Mouse (Mus musculus): ENCODE measurements around the gene Crym. TPM values are rescaled to one million over a fixed set of nuclear protein-coding genes. Genes with fewer than 3 reads are reported as not detected.
A peak's percentile ranks its signal among the peaks of the same experiment; 100 is the strongest.

The Crym gene
- polyA plus RNA-seq, 1 experiment from 2014 or later, result 10.7 TPM

DNA sequence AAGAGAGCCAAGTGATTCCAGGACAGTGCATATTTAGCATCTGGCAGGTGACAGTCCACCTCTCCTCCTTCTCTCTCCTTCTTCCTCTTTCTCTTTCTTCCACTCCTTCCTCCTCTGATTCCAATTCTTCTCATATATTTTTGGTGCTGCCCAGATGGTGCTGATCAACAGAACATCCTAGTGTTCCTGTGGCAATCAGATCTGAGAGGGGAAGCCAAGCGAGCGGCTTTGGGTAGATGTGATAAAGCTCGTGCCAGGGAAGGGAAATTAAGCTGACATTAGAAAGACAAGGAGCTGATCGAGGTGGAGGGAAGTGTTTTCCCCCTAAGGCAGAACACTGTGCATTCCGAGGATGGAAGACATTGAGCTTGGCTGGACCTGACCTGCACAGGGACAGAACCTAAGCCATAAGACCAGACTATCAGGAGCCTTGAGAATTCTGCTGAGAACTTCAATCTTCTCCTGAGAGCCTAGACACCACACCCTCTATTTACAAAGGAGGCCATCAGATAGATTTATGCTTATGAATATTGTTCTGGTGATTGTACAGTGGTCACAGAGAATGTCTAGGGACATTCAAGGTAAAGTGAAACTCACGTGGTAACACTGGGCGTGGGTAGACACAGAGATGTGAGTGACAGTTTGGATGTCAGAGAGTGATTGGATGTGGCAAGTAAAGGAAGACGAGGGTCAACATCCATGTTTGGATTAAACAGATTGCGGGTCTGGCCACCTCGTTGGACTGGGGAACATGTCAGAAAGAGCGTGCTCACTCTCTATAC is 27.0 kb downstream of the Crym start:
- WGBS, result 89% methylated on average over 11 of the region's 11 CpGs
- ATAC-seq, result no peak
- Histone ChIP-seq H3K27me3 (replicated peaks; ENCODE audit: control insufficient read depth, insufficient read depth, low read length) (no peaks in the 10 kb centered on the region), H3K4me3 (ENCODE audit: low read length) (no peak overlapping the region), H3K9ac (ENCODE audit: low read depth, low read length) (no peak overlapping the region), H3K4me2 (ENCODE audit: low read length) (no peak overlapping the region), H3K36me3 (ENCODE audit: control insufficient read depth, insufficient read depth, low read length) (no peaks in the 10 kb centered on the region), H3K9me3 (ENCODE audit: control insufficient read depth, low read length) (no peaks in the 10 kb centered on the region), H3K4me1 (ENCODE audit: control insufficient read depth, insufficient read depth, low read depth, low read length) (no peaks in the 10 kb centered on the region), H3K27ac (ENCODE audit: low read depth, low read length) (no peak overlapping the region)

- no peak within 1 kb of the TSS for H3K4me2 ChIP-seq (ENCODE audit: low read length)
- no peaks in the 10 kb centered on the region for H3K4me1 ChIP-seq (ENCODE audit: control insufficient read depth, insufficient read depth, low read depth, low read length)
- H3K9ac ChIP-seq (ENCODE audit: low read depth, low read length), result no peak within 1 kb of the TSS
- 84% methylated on average over 10 of the region's 10 CpGs for WGBS
- H3K36me3 ChIP-seq (ENCODE audit: control insufficient read depth, insufficient read depth, low read length), result no peaks in the 10 kb centered on the region
- no peak for ATAC-seq
- no peaks in the 10 kb centered on the region for H3K27me3 ChIP-seq (replicated peaks; ENCODE audit: control insufficient read depth, insufficient read depth, low read length)
- no peak within 1 kb of the TSS for H3K4me3 ChIP-seq (ENCODE audit: low read length)
- no peaks in the 10 kb centered on the region for H3K9me3 ChIP-seq (ENCODE audit: control insufficient read depth, low read length)
- no peak within 1 kb of the TSS for H3K27ac ChIP-seq (ENCODE audit: low read depth, low read length)
Observed at GRCm38 (mm10) chr7:120173603-120174244, 28.2 kb downstream of the Crym start, which contains the start of gene Anks4b. Anks4b (plus strand) TSS chr7:120173858.

- WGBS, result 87% methylated on average over 1 of the region's 1 CpGs
- Histone ChIP-seq H3K4me1 (ENCODE audit: control insufficient read depth, insufficient read depth, low read depth, low read length) (no peaks in the 10 kb centered on the region), H3K27me3 (replicated peaks; ENCODE audit: control insufficient read depth, insufficient read depth, low read length) (no peaks in the 10 kb centered on the region), H3K4me3 (ENCODE audit: low read length) (no peak overlapping the region), H3K27ac (ENCODE audit: low read depth, low read length) (no peak overlapping the region), H3K4me2 (ENCODE audit: low read length) (no peak overlapping the region), H3K36me3 (ENCODE audit: control insufficient read depth, insufficient read depth, low read length) (no peaks in the 10 kb centered on the region), H3K9ac (ENCODE audit: low read depth, low read length) (no peak overlapping the region), H3K9me3 (ENCODE audit: control insufficient read depth, low read length) (no peaks in the 10 kb centered on the region)
- no peak for ATAC-seq
Observed at GRCm38 (mm10) chr7:120172188-120172700, 29.7 kb downstream of the Crym start.

GRCm38 (mm10) chr7:120163581-120164251 is 38.2 kb downstream of the Crym start:
- no peak for ATAC-seq
- no peaks in the 10 kb centered on the region for H3K9me3 ChIP-seq (ENCODE audit: control insufficient read depth, low read length)
- H3K27ac ChIP-seq (ENCODE audit: low read depth, low read length), result no peak overlapping the region
- no peaks in the 10 kb centered on the region for H3K4me1 ChIP-seq (ENCODE audit: control insufficient read depth, insufficient read depth, low read depth, low read length)
- no peak overlapping the region for H3K4me2 ChIP-seq (ENCODE audit: low read length)
- H3K4me3 ChIP-seq (ENCODE audit: low read length), result no peak overlapping the region
- H3K9ac ChIP-seq (ENCODE audit: low read depth, low read length), result no peak overlapping the region
- 87% methylated on average over 11 of the region's 11 CpGs for WGBS
- H3K36me3 ChIP-seq (ENCODE audit: control insufficient read depth, insufficient read depth, low read length), result no peaks in the 10 kb centered on the region
- no peaks in the 10 kb centered on the region for H3K27me3 ChIP-seq (replicated peaks; ENCODE audit: control insufficient read depth, insufficient read depth, low read length)

DNA sequence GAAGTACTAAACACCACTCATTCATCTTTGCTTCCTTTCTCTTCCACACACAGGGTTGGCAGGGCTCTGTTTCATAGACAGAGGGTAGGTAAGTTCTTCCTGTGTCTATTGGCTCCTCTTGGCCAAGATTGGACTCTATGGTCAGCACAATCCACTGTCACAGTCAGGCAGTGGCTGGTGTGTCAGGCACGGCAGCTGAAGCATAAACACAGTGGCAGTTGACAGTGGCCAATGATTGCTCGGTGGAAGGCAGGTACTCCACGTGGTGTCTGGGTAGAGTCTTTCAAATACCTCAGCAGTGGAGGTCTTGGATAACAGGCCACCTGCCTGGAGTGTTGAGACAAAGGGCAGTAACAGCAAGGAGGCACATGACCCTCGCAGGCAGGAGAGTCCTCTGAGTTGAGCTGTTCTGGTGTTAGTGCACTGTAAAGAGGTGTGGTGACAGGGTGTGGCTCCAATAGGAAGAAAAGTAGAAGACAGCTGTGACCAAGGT is 43.7 kb downstream of the Crym start:
- 0 out of 2 replicates have a peak, but pooled peaks have one; percentile 27 for ATAC-seq
- H3K27ac ChIP-seq (ENCODE audit: low read depth, low read length), result no peak overlapping the region
- no peak overlapping the region for H3K9ac ChIP-seq (ENCODE audit: low read depth, low read length)
- WGBS, result 25% methylated on average over 4 of the region's 4 CpGs
- H3K9me3 ChIP-seq (ENCODE audit: control insufficient read depth, low read length), result no peaks in the 10 kb centered on the region
- H3K4me1 ChIP-seq (ENCODE audit: control insufficient read depth, insufficient read depth, low read depth, low read length), result 0 out of 2 replicates have a peak, but pooled peaks cover 2% of the 10 kb centered on the region
- H3K27me3 ChIP-seq (replicated peaks; ENCODE audit: control insufficient read depth, insufficient read depth, low read length), result no peaks in the 10 kb centered on the region
- H3K4me2 ChIP-seq (ENCODE audit: low read length), result no peak overlapping the region
- H3K36me3 ChIP-seq (ENCODE audit: control insufficient read depth, insufficient read depth, low read length), result no peaks in the 10 kb centered on the region
- no peak overlapping the region for H3K4me3 ChIP-seq (ENCODE audit: low read length)

DNA sequence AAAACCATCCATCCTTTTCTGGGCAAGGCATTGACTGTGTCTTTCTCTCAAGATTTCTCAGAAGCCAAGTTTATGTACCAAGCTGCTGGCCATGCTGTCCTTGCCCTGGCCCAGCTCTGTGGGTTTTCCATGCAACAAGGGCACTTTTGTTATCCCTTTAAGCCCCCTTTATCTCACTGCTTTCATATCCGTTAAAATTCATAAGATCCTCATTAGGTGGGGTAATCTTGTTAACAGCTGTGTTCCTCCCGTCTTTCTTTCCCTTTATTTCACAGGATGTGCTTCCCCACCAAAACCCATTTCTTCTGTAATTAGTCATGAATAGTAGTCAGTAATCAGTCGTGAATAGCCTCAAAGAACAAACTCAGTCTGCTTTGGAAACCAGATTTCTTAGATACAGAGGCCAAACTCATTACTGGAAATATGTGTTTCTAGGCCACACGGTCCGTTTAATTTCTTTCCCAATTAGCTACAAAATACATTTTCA is 44.3 kb downstream of the Crym start:
- H3K9me3 ChIP-seq (ENCODE audit: control insufficient read depth, low read length), result no peaks in the 10 kb centered on the region
- H3K36me3 ChIP-seq (ENCODE audit: control insufficient read depth, insufficient read depth, low read length), result no peaks in the 10 kb centered on the region
- H3K27ac ChIP-seq (ENCODE audit: low read depth, low read length), result no peak overlapping the region
- 27% methylated on average over 5 of the region's 5 CpGs for WGBS
- no peaks in the 10 kb centered on the region for H3K27me3 ChIP-seq (replicated peaks; ENCODE audit: control insufficient read depth, insufficient read depth, low read length)
- H3K4me1 ChIP-seq (ENCODE audit: control insufficient read depth, insufficient read depth, low read depth, low read length), result 0 out of 2 replicates have a peak, but pooled peaks cover 2% of the 10 kb centered on the region
- no peak overlapping the region for H3K9ac ChIP-seq (ENCODE audit: low read depth, low read length)
- H3K4me2 ChIP-seq (ENCODE audit: low read length), result no peak overlapping the region
- H3K4me3 ChIP-seq (ENCODE audit: low read length), result no peak overlapping the region
- no peak for ATAC-seq

GRCm38 (mm10) chr7:120156841-120157409 is 45.0 kb downstream of the Crym start:
- ATAC-seq, result no peak
- Histone ChIP-seq H3K36me3 (ENCODE audit: control insufficient read depth, insufficient read depth, low read length) (no peaks in the 10 kb centered on the region), H3K4me2 (ENCODE audit: low read length) (no peak overlapping the region), H3K9me3 (ENCODE audit: control insufficient read depth, low read length) (no peaks in the 10 kb centered on the region), H3K4me1 (ENCODE audit: control insufficient read depth, insufficient read depth, low read depth, low read length) (0 out of 2 replicates have a peak, but pooled peaks cover 2% of the 10 kb centered on the region), H3K9ac (ENCODE audit: low read depth, low read length) (no peak overlapping the region), H3K27ac (ENCODE audit: low read depth, low read length) (no peak overlapping the region), H3K4me3 (ENCODE audit: low read length) (no peak overlapping the region), H3K27me3 (replicated peaks; ENCODE audit: control insufficient read depth, insufficient read depth, low read length) (no peaks in the 10 kb centered on the region)
- 14% methylated on average over 2 of the region's 2 CpGs for whole genome bisulfite sequencing

DNA sequence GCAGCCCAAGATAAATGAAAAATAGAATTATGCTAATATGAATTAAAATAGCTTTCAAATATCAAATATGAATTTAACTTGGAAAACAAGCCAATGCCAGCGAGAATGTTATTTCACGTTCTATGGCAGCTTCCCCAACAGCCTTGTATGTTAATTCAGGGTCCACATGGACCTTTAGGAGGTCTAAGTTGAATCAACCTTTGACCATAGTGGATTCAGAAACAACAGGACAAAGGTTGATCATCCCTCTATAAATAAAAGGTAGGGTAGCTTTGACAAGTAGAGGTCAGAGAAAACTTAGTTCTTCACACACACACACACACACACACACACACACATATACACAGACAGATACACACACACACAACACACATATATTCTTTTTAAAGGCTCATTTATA is 51.0 kb downstream of the Crym start:
- H3K4me3 ChIP-seq (ENCODE audit: low read length), result no peak overlapping the region
- no peaks in the 10 kb centered on the region for H3K36me3 ChIP-seq (ENCODE audit: control insufficient read depth, insufficient read depth, low read length)
- no peaks in the 10 kb centered on the region for H3K9me3 ChIP-seq (ENCODE audit: control insufficient read depth, low read length)
- H3K4me1 ChIP-seq (ENCODE audit: control insufficient read depth, insufficient read depth, low read depth, low read length), result no peaks in the 10 kb centered on the region
- no peak overlapping the region for H3K9ac ChIP-seq (ENCODE audit: low read depth, low read length)
- H3K4me2 ChIP-seq (ENCODE audit: low read length), result no peak overlapping the region
- ATAC-seq, result no peak
- H3K27me3 ChIP-seq (replicated peaks; ENCODE audit: control insufficient read depth, insufficient read depth, low read length), result no peaks in the 10 kb centered on the region
- H3K27ac ChIP-seq (ENCODE audit: low read depth, low read length), result no peak overlapping the region
- WGBS, result 80% methylated on average over 2 of the region's 2 CpGs

Data from hindbrain, embryonic 16.5 days (tissue).